In genomic region chr5:13066942-13067341, GRCm38 (mm10) we compare ENCODE assay signal across 17 mouse cellular contexts. TPM values are rescaled to one million over a fixed set of nuclear protein-coding genes. Genes with fewer than 3 reads are reported as not detected.
"Had no signal": no experiment of that assay in that cellular context is flagged by ENCODE, and none has a peak within 500 bp of the region (broad histone marks: within the 10 kb centered on the region; RNA-seq: fewer than 3 reads in every experiment).

No protein-coding gene starts in this region.

- ATAC-seq: midbrain, embryonic 16.5 days had no signal

- DNase-seq: lung, adult 18-20 months; lung, embryonic 14.5 days; lung, postnatal 10 days; midbrain, embryonic 14.5 days; right cerebral cortex, postnatal 14 days; thymus, adult 18-20 months; thymus, postnatal 14 days; thymus, postnatal 36 days had no signal

- H3K4me1 ChIP-seq: midbrain, embryonic 10.5 days; midbrain, embryonic 12.5 days; neural tube, embryonic 13.5 days; neural tube, embryonic 15.5 days had no signal

- H3K36me3 ChIP-seq: midbrain, embryonic 10.5 days; midbrain, embryonic 12.5 days; neural tube, embryonic 13.5 days; neural tube, embryonic 15.5 days had no signal

- H3K27ac ChIP-seq: macrophage; midbrain, embryonic 10.5 days; midbrain, embryonic 12.5 days; neural tube, embryonic 13.5 days; neural tube, embryonic 15.5 days had no signal

- H3K27me3 ChIP-seq: midbrain, embryonic 12.5 days; neural tube, embryonic 13.5 days; neural tube, embryonic 15.5 days had no signal

- H3K4me3 ChIP-seq: midbrain, embryonic 10.5 days; midbrain, embryonic 12.5 days; myocyte; neural tube, embryonic 13.5 days; neural tube, embryonic 15.5 days had no signal

- H3K9me3 ChIP-seq: midbrain, embryonic 10.5 days; midbrain, embryonic 12.5 days; neural tube, embryonic 13.5 days; neural tube, embryonic 15.5 days had no signal

- H3K9ac ChIP-seq: lung, embryonic 14.5 days; midbrain, embryonic 12.5 days; neural tube, embryonic 13.5 days; neural tube, embryonic 15.5 days had no signal

- H3K4me2 ChIP-seq: lung, embryonic 14.5 days; midbrain, embryonic 12.5 days; neural tube, embryonic 13.5 days; neural tube, embryonic 15.5 days had no signal

RNA-seq across cellular contexts. Expression of gene Sema3a, which starts 58.3 kb away (rescaled TPM):
- total RNA-seq: megakaryocyte, adult 5-6 weeks; megakaryocyte-erythroid progenitor cell, adult 5-6 weeks had no signal
- polyA plus RNA-seq: macrophage had no signal
